Mouse (Mus musculus) right cerebral cortex, adult 18-20 months (tissue): ENCODE data around the gene Grxcr1.

Experiments used
- DNase-seq: peaks from one replicate; pipeline ENCODE4 v3.0.0; 2022; ENCODE audit warnings: mixed read lengths

Gene Grxcr1

GRCm38 (mm10) chr5:68031744-68032143, at the start of gene Grxcr1:
Gene Grxcr1 (plus strand): TSS chr5:68031835.
- no peak for DNase-seq

- no peak for DNase-seq
These were observed 49.6 kb upstream of the Grxcr1 start for GRCm38 (mm10) chr5:67981946-67982526.

- no peak for DNase-seq
These were observed 41.2 kb upstream of the Grxcr1 start for GRCm38 (mm10) chr5:67990426-67990825.

- DNase-seq: no peak
These were observed 29.0 kb upstream of the Grxcr1 start for GRCm38 (mm10) chr5:68002611-68003010.

- DNase-seq: no peak
These were observed 27.7 kb upstream of the Grxcr1 start for GRCm38 (mm10) chr5:68003904-68004303.

GRCm38 (mm10) chr5:68004419-68004818, 27.2 kb upstream of the Grxcr1 start:
- no peak for DNase-seq

GRCm38 (mm10) chr5:68007074-68007473, 24.6 kb upstream of the Grxcr1 start:
- no peak for DNase-seq

- no peak for DNase-seq
These were observed 20.1 kb upstream of the Grxcr1 start for GRCm38 (mm10) chr5:68011569-68011968.

GRCm38 (mm10) chr5:68012618-68013017, 19.0 kb upstream of the Grxcr1 start:
- DNase-seq: peak; percentile 80

GRCm38 (mm10) chr5:68020870-68021269, 10.8 kb upstream of the Grxcr1 start:
- no peak for DNase-seq

- no peak for DNase-seq
These were observed 4.8 kb upstream of the Grxcr1 start for GRCm38 (mm10) chr5:68026658-68027422.

- no peak for DNase-seq
These were observed 4.2 kb upstream of the Grxcr1 start for GRCm38 (mm10) chr5:68027474-68027873.

- DNase-seq: no peak
These were observed 1.7 kb downstream of the Grxcr1 start for GRCm38 (mm10) chr5:68033345-68033744.

GRCm38 (mm10) chr5:68039077-68039476, 7.4 kb downstream of the Grxcr1 start:
- no peak for DNase-seq

GRCm38 (mm10) chr5:68043339-68043738, 11.7 kb downstream of the Grxcr1 start:
- DNase-seq: no peak

GRCm38 (mm10) chr5:68048783-68049182, 17.1 kb downstream of the Grxcr1 start:
- no peak for DNase-seq

GRCm38 (mm10) chr5:68049536-68049935, 17.9 kb downstream of the Grxcr1 start:
- no peak for DNase-seq

- no peak for DNase-seq
These were observed 19.5 kb downstream of the Grxcr1 start for GRCm38 (mm10) chr5:68051101-68051500.

- DNase-seq: no peak
These were observed 25.9 kb downstream of the Grxcr1 start for GRCm38 (mm10) chr5:68057574-68057973.

GRCm38 (mm10) chr5:68068694-68069093, 37.1 kb downstream of the Grxcr1 start:
- no peak for DNase-seq

- no peak for DNase-seq
These were observed 38.7 kb downstream of the Grxcr1 start for GRCm38 (mm10) chr5:68070308-68070707.

- DNase-seq: no peak
These were observed 40.2 kb downstream of the Grxcr1 start for GRCm38 (mm10) chr5:68071857-68072256.

GRCm38 (mm10) chr5:68086535-68087098, 55.0 kb downstream of the Grxcr1 start:
- DNase-seq: peak; percentile 6

GRCm38 (mm10) chr5:68087174-68087573, 55.5 kb downstream of the Grxcr1 start:
- DNase-seq: no peak
